Mouse (Mus musculus): ENCODE measurements at regions not wholly inside any gene's neighbourhood (a gene's known extent, or its start where the extent isn't known, plus 50 kb on each side); places are given as distances from the start of the nearest gene placed in this dataset.

GRCm38 (mm10) chr1:60627367-60627766 lies 60.5 kb upstream of the Raph1 start:
- no peak for DNase-seq

- DNase-seq = no peak
Observed at GRCm38 (mm10) chr1:60625698-60626486, 59.0 kb upstream of the Raph1 start.

GRCm38 (mm10) chr1:60624231-60624630 lies 57.3 kb upstream of the Raph1 start:
- no peak for DNase-seq

GRCm38 (mm10) chr1:60623440-60624016 lies 56.6 kb upstream of the Raph1 start:
- no peak for DNase-seq

- no peak for DNase-seq
Observed at GRCm38 (mm10) chr1:60621770-60622169, 54.9 kb upstream of the Raph1 start.

GRCm38 (mm10) chr1:60621064-60621726 lies 54.3 kb upstream of the Raph1 start:
- DNase-seq = no peak

GRCm38 (mm10) chr1:60618389-60618788 lies 51.5 kb upstream of the Raph1 start:
- DNase-seq = no peak

- no peak for DNase-seq
Observed at GRCm38 (mm10) chr1:60616916-60617315, 50.0 kb upstream of the Raph1 start.

All from kidney, adult 8-10 months (tissue).